Mouse (Mus musculus) liver, adult 2 months (tissue): ENCODE results near the gene Wdr70.

ENCODE experiments used
- CTCF ChIP-seq: fragments of 200-500 bp; IDR thresholded peaks from 2 replicates; pipeline ENCODE4 v1.5.1; 2011; ENCODE audit warnings: low read depth, low read length, control low read depth
- POLR2A ChIP-seq: fragments of 200-500 bp; IDR thresholded peaks from 2 replicates; pipeline ENCODE4 v1.6.1; 2011; ENCODE audit warnings: low read length, control low read depth; ENCODE audit not compliant: insufficient read depth; ENCODE audit errors: extremely low read depth

DNA sequence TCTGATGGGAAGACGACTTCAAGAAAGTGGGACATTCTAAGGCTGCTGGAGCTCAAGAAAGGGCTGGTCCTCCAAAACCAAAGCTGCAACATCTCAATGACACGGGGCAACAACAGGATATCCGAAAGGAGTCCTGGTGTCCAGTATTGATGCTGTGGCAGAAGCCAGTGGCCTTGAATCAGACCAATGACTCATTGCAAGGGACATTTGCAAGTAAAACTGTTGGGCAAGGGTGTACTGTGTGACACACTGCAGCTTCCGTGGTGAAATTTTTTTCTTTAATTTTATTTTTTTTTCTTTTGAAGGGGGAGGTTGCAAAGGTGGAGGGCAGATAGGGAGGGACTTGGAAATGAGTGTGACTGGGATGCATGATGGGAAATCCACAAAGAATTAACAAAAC, 256.6 kb downstream of the Wdr70 start:
- no peak for TF ChIP-seq POLR2A
- TF ChIP-seq CTCF = no peak
